Mouse (Mus musculus) C2C12 (cell line): ENCODE measurements around the gene Kank2. TPM values are rescaled to one million over a fixed set of nuclear protein-coding genes. Genes with fewer than 3 reads are reported as not detected.

Experiments used
- H3K27me3 ChIP-seq: one replicate; pipeline ENCODE4 v1.6.1; 2011; ENCODE audit not compliant: control insufficient read depth, insufficient read depth, insufficient read length
- H3K36me3 ChIP-seq: one replicate; pipeline ENCODE4 v1.6.1; 2011; ENCODE audit not compliant: control insufficient read depth, insufficient read depth
- H3K4me3 ChIP-seq: one replicate; pipeline ENCODE4 v1.5.1; 2011; ENCODE audit warnings: mild to moderate bottlenecking, control low read depth; ENCODE audit not compliant: poor library complexity, insufficient read depth, severe bottlenecking
- H3K79me2 ChIP-seq: one replicate; pipeline ENCODE4 v1.6.1; 2011; ENCODE audit not compliant: control insufficient read depth, insufficient read depth
- H3K79me3 ChIP-seq: one replicate; pipeline ENCODE4 v1.6.1; 2011; ENCODE audit warnings: low read depth, control low read depth
- H3ac ChIP-seq: one replicate; pipeline ENCODE3; 2011; ENCODE audit warnings: low read depth; ENCODE audit not compliant: control insufficient read depth, insufficient read length
- CEBPB ChIP-seq: IDR thresholded peaks from one replicate; pipeline ENCODE4 v1.6.1; 2011; ENCODE audit warnings: low read depth, mild to moderate bottlenecking, control low read depth, moderate library complexity
- CTCF ChIP-seq: IDR thresholded peaks from one replicate; pipeline ENCODE4 v1.5.1; 2011; ENCODE audit not compliant: control insufficient read depth, insufficient read depth, insufficient read length
- FOSL1 ChIP-seq: IDR thresholded peaks from one replicate; pipeline ENCODE4 v1.8.0; 2011; ENCODE audit warnings: mild to moderate bottlenecking, low read length; ENCODE audit not compliant: poor library complexity, insufficient read depth, severe bottlenecking
- MAX ChIP-seq: IDR thresholded peaks from one replicate; pipeline ENCODE4 v1.6.1; 2011; ENCODE audit warnings: mild to moderate bottlenecking, control low read depth
- MYOD1 ChIP-seq: IDR thresholded peaks from one replicate; pipeline ENCODE4 v1.6.1; 2011; ENCODE audit warnings: low read depth; ENCODE audit not compliant: control insufficient read depth, insufficient read length
- MYOG ChIP-seq: IDR thresholded peaks from one replicate; pipeline ENCODE4 v1.6.1; 2011; ENCODE audit not compliant: control insufficient read depth, insufficient read length; ENCODE audit errors: extremely low read depth
- USF1 ChIP-seq: IDR thresholded peaks from one replicate; pipeline ENCODE4 v1.6.1; 2011; ENCODE audit warnings: low read depth, mild to moderate bottlenecking, control low read depth, moderate library complexity
- polyA plus RNA-seq: library from polyadenylated mRNA; unstranded; fragments of >200 nt; fragmentation: generic; extraction: Trizol; gene quantifications from one replicate; pipeline ENCODE4 v1.2.1, GENCODE M21; 2012; ENCODE audit warnings: missing spikeins

Kank2 gene
- polyA plus RNA-seq, 1 experiment: 43.3 TPM

DNA sequence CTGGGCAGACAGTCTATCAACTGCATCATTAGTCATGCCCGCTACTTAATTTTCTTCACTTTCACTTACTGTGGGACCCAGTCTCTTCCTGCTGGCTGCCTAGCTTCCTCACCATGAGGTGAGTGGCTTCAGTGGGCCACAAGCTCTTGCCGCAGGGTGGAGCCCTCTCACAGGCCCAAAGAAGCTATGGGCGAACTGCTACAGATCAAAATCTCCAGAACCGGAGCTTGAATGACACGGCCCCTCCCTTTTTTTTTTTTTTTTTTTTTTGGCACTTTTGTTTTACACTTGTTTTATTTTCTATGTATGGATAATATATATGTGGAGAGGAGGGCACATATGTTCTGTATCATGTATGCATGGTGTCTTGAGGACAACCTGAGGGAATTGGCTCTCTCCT is 12.6 kb upstream of the Kank2 start:
- TF ChIP-seq MYOG: no peak
- no peak for TF ChIP-seq FOSL1
- TF ChIP-seq MAX: no peak
- no peak for TF ChIP-seq USF1
- TF ChIP-seq CTCF: no peak
- no peak for TF ChIP-seq CEBPB
- TF ChIP-seq MYOD1: no peak
- no peaks in the 10 kb centered on the region for H3K79me2 ChIP-seq
- no peak overlapping the region for H3ac ChIP-seq
- no peak overlapping the region for H3K4me3 ChIP-seq
- H3K27me3 ChIP-seq: no peaks in the 10 kb centered on the region
- no peaks in the 10 kb centered on the region for H3K36me3 ChIP-seq
- no peaks in the 10 kb centered on the region for H3K79me3 ChIP-seq

- no peak for TF ChIP-seq CEBPB
- TF ChIP-seq MAX: no peak
- Histone ChIP-seq H3ac (no peak overlapping the region), H3K4me3 (no peak overlapping the region), H3K79me2 (no peaks in the 10 kb centered on the region), H3K79me3 (no peaks in the 10 kb centered on the region), H3K36me3 (no peaks in the 10 kb centered on the region), H3K27me3 (no peaks in the 10 kb centered on the region)
Measured at GRCm38 (mm10) chr9:21808561-21808960, 10.0 kb upstream of the Kank2 start.

DNA sequence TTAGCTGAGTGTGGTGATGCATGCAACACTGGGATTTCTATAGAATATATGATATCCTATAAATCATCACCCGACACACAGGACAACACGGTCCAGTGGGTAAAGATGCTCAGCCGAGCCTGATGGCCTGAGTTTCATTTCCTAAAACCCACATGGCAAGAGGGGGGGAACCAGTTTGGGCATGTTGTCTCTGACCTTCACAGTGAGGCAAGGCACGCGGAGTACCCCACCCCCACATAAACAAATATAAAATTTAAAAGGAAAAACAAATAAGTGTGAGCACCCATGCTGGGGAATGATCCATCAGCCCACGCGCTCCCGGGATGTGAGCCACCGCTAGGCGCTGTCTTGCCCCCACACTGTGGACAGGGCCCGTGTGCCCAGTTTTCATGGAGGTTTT is 8.4 kb upstream of the Kank2 start:
- Histone ChIP-seq H3K79me2 (peaks cover 8% of the 10 kb centered on the region), H3K27me3 (no peaks in the 10 kb centered on the region), H3K4me3 (no peak overlapping the region), H3ac (no peak overlapping the region), H3K36me3 (peaks cover 4% of the 10 kb centered on the region), H3K79me3 (peaks cover 1% of the 10 kb centered on the region)
- TF ChIP-seq MAX: no peak
- TF ChIP-seq MYOD1: no peak
- no peak for TF ChIP-seq CTCF
- no peak for TF ChIP-seq CEBPB
- no peak for TF ChIP-seq FOSL1
- no peak for TF ChIP-seq USF1

DNA sequence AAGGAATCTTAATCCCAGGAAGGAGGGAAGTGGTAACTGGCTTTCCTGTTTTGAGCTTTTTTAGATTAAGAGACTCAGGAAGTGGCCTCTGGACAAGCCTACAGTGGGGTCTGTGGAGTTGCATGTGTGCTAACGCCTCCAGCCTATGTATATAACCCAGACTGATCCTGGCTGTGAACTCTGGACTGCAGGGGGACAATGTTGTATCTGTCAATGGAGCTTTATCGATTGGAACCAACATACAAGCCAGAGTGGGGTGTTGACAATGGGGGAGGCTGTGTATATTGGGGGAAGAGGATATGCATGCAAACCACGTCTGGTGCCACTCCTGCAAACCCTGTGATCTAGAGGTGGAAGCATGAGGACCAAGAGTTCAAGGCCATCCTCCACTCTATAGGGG is 7.8 kb upstream of the Kank2 start:
- TF ChIP-seq MYOG (no peak), MAX (no peak), USF1 (no peak), CEBPB (no peak), MYOD1 (no peak), FOSL1 (no peak), CTCF (no peak)
- peaks cover 1% of the 10 kb centered on the region for H3K79me3 ChIP-seq
- peaks cover 4% of the 10 kb centered on the region for H3K36me3 ChIP-seq
- no peaks in the 10 kb centered on the region for H3K27me3 ChIP-seq
- H3K79me2 ChIP-seq: peaks cover 8% of the 10 kb centered on the region
- H3ac ChIP-seq: no peak overlapping the region
- no peak overlapping the region for H3K4me3 ChIP-seq

DNA sequence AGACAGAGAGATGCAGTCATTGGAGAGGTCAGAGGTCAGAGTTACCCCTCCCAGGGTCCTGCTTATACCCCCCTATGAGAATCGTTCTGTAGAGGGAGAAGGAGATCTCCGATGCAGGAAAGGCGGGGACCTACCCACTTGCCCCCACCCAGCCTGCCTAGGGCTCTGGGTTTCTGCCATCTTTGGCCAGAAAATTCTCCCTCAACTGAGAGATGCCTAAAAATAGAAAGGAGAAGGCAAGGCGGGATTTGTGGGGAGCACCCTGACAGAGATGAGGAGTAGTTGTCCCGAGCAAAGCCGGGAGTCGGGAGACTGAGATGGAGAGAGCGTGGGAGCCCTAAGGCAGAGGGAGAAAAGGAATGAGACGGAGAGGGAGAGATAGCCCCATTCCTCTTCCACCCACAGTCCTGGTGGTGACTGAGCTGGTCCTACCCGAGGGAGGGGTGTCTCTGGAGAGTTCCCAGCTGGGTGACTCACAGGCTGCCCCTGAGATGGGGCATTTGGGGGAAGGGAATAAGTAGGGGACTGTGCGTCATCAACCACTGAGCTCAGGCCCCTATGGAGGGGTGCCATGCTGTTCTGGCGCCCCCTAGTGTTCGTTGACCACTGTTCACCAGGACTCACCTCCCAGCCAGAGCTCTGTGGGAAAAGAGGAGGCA is 5.6 kb upstream of the Kank2 start:
- TF ChIP-seq MAX: peak; percentile 73
- TF ChIP-seq MYOD1: peak; percentile 9
- TF ChIP-seq CEBPB: no peak
- peak; percentile 92 for TF ChIP-seq FOSL1
- no peak for TF ChIP-seq USF1
- no peak for TF ChIP-seq MYOG
- peak; percentile 88 for TF ChIP-seq CTCF
- Histone ChIP-seq H3K27me3 (no peaks in the 10 kb centered on the region), H3K36me3 (peaks cover 4% of the 10 kb centered on the region), H3ac (peak overlapping the region; percentile 44), H3K79me3 (peaks cover 1% of the 10 kb centered on the region), H3K4me3 (peak overlapping the region; percentile 7), H3K79me2 (peaks cover 8% of the 10 kb centered on the region)

GRCm38 (mm10) chr9:21801591-21801990 is 3.0 kb upstream of the Kank2 start:
- H3ac ChIP-seq: no peak overlapping the region
- H3K4me3 ChIP-seq: no peak overlapping the region
- TF ChIP-seq MAX (no peak), MYOG (no peak)
- peaks cover 24% of the 10 kb centered on the region for H3K79me2 ChIP-seq
- peaks cover 4% of the 10 kb centered on the region for H3K36me3 ChIP-seq
- H3K79me3 ChIP-seq: peaks cover 10% of the 10 kb centered on the region
- H3K27me3 ChIP-seq: no peaks in the 10 kb centered on the region
